Mouse (Mus musculus) yolk sac, embryonic 10.5 days (tissue): ENCODE results near the gene Olfr616.
"Not testable (repeated sequence)": the region's sequence is repeated elsewhere in the genome, so short reads cannot be mapped to it uniquely, and the experiment has no call there.

Experiments used
- DNase-seq: peaks from one replicate; pipeline ENCODE4 v3.0.0-alpha.2; 2017; ENCODE audit warnings: low spot score

The Olfr616 gene

DNA sequence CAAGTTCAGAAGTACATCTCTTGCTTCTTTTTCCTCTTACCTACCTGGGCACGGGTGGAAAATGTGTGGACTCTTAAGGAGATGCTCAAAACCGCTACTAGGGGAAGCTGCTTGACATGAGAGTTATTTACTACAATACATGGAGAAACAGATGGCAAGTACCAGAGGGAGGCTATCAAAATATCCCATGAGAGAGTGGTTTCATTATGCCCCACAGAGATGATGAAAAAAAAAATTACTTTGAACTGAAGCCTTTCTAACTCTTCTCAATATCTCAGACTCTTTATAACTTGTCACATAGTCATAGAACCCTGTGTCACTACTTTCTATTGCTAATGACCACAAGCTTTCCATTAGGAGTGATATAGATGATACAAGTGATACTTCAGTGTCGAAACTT, at the start of gene Olfr616:
Gene Olfr616 (minus strand): TSS at position 101 of the 400 bp plus-strand sequence.
- no peak for DNase-seq

GRCm38 (mm10) chr7:103612434-103612833, 43.5 kb upstream of the Olfr616 start, which contains the start of gene Olfr620:
Gene Olfr620, minus strand, starts transcription at chr7:103612534.
- DNase-seq = no peak

GRCm38 (mm10) chr7:103607425-103607824, 38.5 kb upstream of the Olfr616 start:
- DNase-seq = no peak

DNA sequence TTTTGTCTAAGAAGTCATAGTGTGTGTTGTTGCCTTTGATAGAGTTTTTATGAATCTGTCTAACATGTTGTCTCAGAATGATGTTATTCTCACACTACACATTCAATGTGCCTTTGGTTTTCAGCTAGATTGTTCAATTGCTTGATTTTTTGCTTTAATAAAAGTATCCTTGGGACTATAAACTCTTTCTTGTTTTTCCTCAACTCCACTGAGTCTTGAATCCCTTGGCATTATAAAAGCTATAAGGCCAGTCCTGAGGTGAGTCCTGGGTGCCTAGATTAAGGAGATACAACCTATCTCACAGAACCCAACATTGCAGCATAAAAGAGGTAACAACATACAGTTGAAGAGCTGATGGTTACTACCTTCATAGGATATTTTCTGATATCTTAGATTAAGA, 31.3 kb upstream of the Olfr616 start, which contains the start of gene Olfr619:
Gene Olfr619 (plus strand): TSS at position 301 of the 400 bp plus-strand sequence.
- DNase-seq = no peak

DNA sequence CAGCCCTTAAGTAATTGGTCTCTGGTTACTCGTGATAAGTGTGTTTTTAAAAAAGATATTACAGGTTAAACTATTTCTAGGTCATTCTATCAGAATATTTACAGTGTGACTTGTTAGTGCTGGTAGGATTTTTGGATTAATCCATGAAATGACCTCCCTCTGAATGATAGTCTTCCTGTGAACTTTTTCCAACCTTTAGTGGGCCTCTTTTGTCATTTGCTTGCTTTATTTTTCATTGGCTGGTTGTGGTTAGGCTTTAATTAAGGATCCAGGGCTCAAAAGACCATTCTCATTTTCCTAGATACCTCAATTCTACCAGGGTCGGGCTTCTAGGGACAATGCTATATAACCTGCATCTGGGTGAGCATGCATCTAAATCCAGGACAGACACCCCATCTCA, 20.9 kb upstream of the Olfr616 start, which contains the start of gene Olfr618:
Gene Olfr618 (plus strand): TSS at position 301 of the 400 bp plus-strand sequence.
- no peak for DNase-seq

- no peak for DNase-seq
These were observed 3.8 kb upstream of the Olfr616 start, which contains the start of gene Olfr617 for GRCm38 (mm10) chr7:103572761-103573160. Gene Olfr617, plus strand, starts transcription at chr7:103573061.

- DNase-seq = no peak
These were observed 13.2 kb downstream of the Olfr616 start, which contains the start of gene Olfr615 for GRCm38 (mm10) chr7:103555779-103556178. Gene Olfr615, plus strand, starts transcription at chr7:103556079.

GRCm38 (mm10) chr7:103547774-103548173, 21.2 kb downstream of the Olfr616 start, which contains the start of gene Olfr613:
Gene Olfr613, plus strand, starts transcription at chr7:103548074.
- no peak for DNase-seq

- DNase-seq = not testable (repeated sequence)
These were observed 26.3 kb downstream of the Olfr616 start, which contains the start of gene Olfr612 for GRCm38 (mm10) chr7:103542617-103543016. Gene Olfr612, minus strand, starts transcription at chr7:103542717.

DNA sequence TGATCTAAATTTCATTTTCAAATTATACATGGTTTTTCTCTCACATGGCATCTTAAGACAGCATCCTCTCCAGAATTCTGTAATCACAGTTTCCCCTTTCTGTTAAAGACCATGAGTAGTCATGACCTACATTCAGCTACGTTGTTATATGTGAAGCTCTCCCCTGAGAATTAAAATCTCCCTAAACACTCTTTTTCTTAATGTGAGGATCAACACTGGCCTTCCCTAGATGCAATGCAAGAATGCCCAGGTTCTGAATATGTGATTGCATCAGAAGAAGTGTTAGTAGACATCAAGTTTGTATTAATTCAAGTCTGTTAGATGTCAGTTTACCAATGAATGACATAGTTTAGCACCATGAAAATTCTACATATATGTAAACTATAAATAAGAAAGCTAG, 48.2 kb downstream of the Olfr616 start, which contains the start of gene Olfr611:
Gene Olfr611 (minus strand): TSS at position 101 of the 400 bp plus-strand sequence.
- DNase-seq = not testable (repeated sequence)
